Mouse (Mus musculus) mature B cell (primary cell): ENCODE measurements around the gene Slc16a8.

ENCODE experiments used
- in situ Hi-C: fragments of 300-500 bp; cut with MboI; formaldehyde crosslinking; loops from 2 replicates; pipeline ENCODE4 v1.14.3; 2019

Slc16a8 gene

GRCm38 (mm10) chr15:79254661-79255060 is at the start of gene Slc16a8:
Gene Slc16a8, minus strand, starts transcription at chr15:79254761.
- in situ Hi-C loops: no loop called here

GRCm38 (mm10) chr15:79303725-79304124 is 49.2 kb upstream of the Slc16a8 start:
- in situ Hi-C loops: no loop called here

GRCm38 (mm10) chr15:79299563-79300155 is 45.1 kb upstream of the Slc16a8 start:
- in situ Hi-C loops: no loop called here

GRCm38 (mm10) chr15:79298553-79298952 is 44.0 kb upstream of the Slc16a8 start:
- in situ Hi-C loops: no loop called here

GRCm38 (mm10) chr15:79292779-79293178 is 38.2 kb upstream of the Slc16a8 start:
- in situ Hi-C loops: no loop called here

DNA sequence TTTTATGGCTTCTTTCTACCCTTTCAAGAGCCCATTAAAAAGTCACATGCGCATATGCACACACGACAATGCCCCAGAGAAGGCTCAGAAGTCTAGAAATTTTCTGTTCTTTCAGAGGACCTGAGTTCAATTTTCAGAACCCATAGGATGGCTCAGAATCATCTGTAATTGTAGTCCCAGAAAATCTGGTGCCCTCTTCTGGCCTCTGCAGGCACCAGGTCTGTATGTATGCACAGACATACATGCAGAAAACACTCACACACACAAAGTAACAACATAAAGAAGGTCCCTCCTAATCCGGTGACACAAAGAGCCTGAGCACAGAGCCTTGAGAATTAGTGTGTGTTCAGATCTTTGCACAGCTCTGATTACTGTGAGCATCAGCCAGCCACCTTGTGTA is 35.8 kb upstream of the Slc16a8 start:
- in situ Hi-C loops: no loop called here

GRCm38 (mm10) chr15:79289441-79289840 is 34.9 kb upstream of the Slc16a8 start:
- in situ Hi-C loops: no loop called here

GRCm38 (mm10) chr15:79288387-79288786 is 33.8 kb upstream of the Slc16a8 start:
- in situ Hi-C loops: no loop called here

- in situ Hi-C loops: no loop called here
Observed at GRCm38 (mm10) chr15:79287091-79287490, 32.5 kb upstream of the Slc16a8 start.

- in situ Hi-C loops: no loop called here
Observed at GRCm38 (mm10) chr15:79286141-79286540, 31.6 kb upstream of the Slc16a8 start.

DNA sequence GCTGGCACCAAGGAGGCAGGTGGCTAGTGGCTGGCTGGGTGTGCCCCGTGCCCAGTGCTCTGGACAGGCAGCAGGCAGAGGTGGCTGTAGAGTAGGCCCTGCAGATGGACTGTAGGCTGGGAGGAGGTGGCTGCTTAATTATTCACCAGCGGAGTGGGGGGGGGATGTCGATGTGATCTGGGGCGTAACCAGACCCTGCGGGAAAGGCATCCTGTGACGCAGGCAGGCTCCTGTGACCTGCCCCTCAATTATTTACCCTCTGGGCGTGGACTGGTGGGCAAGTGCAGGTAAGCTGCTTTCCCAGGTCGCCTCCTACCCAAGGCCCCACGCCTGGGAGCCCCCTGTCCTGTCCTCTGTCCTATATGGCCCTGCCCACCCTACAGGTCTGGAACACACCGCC is 30.8 kb upstream of the Slc16a8 start, which contains the start of gene Baiap2l2:
Gene Baiap2l2 (minus strand): TSS at position 139 of the 400 bp plus-strand sequence.
- in situ Hi-C loops: no loop called here

DNA sequence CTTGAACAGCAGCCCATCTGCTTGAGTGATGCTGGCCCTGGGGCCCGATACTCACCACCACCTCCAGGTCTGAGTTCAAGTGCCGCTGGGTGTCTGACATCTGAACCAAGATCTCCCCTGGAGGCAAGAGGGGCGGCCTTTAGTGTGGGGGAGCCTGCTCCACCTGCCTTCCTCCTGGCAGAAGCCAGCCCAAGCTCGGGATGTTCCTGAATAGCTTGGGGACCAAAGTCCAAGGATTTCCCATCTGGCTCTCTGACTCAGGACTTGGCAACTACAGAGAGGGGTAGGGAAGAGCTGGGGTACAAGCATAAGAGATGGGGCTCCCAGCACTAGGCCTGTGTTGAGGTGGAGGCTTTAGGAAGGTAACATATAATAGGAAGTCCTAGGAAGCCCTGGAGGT is 28.8 kb upstream of the Slc16a8 start:
- in situ Hi-C loops: no loop called here

DNA sequence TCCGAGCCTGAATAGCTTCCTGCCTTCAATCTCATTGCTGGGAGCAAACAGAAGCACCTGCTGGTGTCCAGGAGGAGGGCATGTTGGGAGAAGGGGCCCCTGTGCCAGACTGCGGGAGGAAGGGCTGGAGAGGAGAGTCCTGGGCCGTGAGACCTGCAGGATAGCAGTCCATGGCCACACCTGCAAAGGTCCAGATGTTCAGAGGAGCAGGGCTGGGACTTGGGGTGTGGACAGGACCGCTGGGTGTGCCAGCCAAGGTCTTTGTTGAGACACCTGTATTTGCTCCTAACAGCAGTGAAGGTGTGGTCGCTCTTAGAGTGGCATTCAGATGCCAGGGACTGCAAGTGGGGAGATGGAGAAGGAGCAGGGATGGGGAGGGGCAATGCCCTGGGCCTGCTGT is 27.9 kb upstream of the Slc16a8 start:
- in situ Hi-C loops: no loop called here

DNA sequence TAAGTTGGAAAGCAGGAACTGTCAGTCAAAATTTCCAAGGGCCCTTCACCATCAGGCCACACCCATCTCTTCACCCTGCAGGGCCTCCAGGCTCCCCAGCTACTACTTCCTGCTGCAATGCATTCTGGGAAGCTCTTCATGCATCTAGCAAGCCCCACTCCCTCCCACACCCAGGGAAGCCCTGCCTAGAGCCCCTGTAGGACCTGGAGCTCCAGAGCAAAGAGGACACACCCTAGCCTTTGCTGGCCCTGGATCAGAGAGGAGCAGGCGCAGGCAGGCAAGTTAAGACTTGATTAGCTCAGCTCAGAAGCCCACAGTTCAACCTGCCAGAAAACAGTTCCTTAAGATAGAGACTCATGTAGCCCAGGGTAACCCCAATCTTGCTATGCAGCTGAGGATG is 26.8 kb upstream of the Slc16a8 start:
- in situ Hi-C loops: no loop called here

DNA sequence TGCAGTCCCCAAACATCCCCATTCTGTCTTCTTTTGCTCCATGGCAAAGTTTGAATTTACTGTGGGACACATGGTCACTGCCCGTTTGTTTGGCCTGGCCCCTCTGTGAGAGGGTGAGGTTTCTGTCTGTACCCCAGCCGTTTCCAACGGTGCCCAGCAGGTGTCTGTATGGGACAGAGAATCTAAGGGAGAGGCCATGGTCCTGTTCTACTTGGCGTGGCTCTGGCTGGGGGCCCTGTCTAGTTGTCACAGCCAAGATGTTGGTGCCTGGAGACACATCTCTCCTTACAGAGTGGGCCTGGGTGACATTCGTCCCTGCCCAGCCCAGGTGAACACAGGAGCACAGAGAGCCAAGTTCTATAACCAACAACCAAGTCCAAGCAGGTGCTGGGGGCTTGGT is 26.3 kb upstream of the Slc16a8 start:
- in situ Hi-C loops: no loop called here

DNA sequence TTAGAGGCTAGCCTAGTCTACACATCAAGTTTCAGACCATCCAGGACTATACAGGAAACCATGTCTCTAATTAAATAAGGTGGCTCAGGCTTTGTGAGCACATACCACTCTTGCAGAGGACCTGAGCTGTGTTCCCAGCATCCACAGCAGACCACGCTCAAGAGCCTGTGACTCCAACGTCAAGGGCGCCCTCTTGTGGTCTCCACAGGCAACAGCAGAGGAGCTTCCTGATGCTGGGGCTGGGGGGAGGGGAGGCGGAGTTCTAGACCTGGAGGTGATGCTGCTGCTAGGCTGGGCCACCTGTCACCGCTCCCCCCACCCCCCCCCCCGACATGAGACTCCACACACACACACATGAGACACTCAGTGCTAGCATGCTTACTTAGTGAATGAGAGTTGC is 25.6 kb upstream of the Slc16a8 start:
- in situ Hi-C loops: no loop called here

DNA sequence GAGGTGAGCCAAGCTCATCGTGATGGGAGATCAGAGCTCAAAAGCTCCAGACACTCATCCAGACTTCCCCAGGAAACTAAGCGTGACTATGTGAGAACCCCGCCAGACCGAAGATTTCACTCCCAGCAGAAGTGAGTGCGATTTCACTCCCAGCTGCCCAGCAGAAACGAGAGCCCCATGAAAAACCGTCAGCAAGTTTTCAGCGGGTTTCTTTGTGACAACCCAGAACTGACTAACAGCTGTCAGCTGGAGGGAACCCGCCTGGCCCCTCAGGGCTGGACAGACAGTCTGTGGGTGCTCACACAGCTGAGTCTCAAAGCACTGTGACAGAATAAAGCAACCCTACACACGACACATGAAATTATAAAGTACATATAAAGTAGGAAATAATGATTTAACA is 23.2 kb upstream of the Slc16a8 start:
- in situ Hi-C loops: no loop called here

DNA sequence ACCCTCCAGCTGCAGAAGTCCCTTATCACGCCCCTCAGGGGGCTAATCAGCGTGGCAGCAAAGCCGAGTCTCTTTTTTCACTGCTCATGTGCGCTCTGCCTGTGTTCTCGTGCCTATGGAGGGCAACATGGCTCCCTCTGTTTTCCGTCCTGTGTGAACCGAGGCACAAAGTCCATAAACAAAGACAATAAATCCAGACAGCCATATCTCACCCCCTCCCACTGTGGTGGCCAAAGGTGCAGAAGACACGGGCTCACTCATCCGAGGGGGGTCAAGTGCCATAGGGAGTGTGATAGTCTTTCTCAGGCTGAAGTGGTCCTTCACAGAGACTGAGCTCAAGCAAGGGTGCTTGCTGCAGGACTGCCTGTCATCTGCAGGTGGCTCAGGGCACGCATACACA is 18.5 kb upstream of the Slc16a8 start:
- in situ Hi-C loops: no loop called here

- in situ Hi-C loops: no loop called here
Observed at GRCm38 (mm10) chr15:79271124-79271746, 16.7 kb upstream of the Slc16a8 start.

DNA sequence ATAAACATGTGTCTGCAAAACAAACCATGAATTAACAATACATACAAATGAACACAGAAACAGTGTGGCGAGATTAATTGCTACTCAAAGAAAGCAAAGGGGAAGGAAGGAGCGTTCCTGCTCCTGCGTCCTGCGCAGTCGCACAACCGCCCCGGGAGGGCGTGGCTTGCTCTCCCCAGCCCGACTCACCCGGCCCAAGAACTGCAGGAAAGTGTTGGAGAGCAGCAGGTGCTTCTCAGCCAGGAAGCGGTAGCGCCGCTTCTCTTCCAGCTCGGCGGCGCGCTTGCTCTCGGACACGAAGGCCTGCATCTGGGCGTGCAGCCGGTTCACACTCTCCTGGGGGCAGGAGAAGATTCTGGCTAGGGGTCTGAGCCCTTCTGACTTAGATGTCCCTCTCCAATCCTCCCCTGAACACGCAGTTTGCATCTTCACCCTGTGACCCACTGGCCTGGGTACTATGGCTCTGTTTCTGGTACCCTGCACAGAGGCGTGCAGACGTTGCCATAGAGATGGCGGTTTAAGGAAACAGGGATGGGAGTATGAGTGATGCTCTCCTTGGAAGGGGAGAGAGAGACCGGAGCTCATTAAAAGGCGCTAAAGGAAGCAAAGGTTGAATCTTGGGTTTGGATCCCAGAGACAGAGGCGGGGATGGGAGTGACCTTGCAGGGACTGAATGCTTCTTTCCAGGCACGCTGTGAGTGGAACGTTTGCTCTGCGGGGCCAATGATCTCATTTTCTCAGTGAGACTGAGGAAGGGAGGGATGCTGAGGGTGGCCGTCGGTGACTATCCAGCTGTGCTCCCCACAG is 16.0 kb upstream of the Slc16a8 start:
- in situ Hi-C loops: no loop called here

DNA sequence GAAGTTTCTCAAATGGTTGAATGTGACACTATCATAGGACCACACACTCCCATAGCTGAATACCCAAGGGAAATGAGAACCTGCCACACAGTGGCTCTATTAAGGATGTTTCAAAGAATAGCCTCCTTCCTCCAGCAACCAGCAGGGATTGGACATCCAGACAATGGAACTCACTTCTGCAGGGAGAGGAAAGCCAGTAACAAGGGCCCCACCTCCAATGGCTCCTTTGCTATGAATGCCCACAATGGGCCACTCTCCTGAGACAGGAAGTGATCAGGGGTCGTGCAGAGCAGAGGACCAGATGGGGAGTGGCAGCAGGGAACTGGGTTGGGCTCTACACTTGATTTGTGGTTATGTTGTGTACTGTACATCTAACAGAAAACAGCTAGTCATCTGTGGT is 14.0 kb upstream of the Slc16a8 start:
- in situ Hi-C loops: no loop called here

- in situ Hi-C loops: no loop called here
Observed at GRCm38 (mm10) chr15:79265384-79265783, 10.8 kb upstream of the Slc16a8 start.

DNA sequence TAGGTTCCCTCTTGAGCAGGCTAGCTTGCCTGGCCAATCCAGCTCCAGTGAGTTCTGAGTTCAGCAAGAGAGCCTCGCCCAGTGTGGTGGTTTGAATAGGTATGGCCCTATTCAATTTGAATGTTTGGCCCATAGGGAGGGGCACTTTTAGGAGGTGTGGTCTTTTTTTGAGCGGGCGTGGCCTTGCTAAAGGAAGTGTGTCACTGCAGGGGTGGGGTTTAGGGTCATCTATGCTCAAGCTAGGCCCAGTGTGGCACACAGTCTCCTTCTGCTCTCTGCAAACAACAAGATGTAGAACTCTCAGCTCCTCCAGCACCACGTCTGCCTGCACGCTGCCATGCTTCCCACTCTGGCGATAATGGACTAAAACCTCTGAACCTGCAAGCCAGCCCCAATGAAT is 9.2 kb upstream of the Slc16a8 start:
- in situ Hi-C loops: no loop called here
